Mouse (Mus musculus) lung, postnatal 36 days (tissue): ENCODE measurements around the gene Nsfl1c.
"Not testable (repeated sequence)": the region's sequence is repeated elsewhere in the genome, so short reads cannot be mapped to it uniquely, and the experiment has no call there.

Source experiments
- DNase-seq: peaks from one replicate; pipeline ENCODE4 v3.0.0; 2022; ENCODE audit warnings: mixed read lengths

Nsfl1c gene

GRCm38 (mm10) chr2:151494035-151494803 lies at the start of gene Nsfl1c:
Gene Nsfl1c, plus strand, starts transcription at chr2:151494182.
- DNase-seq = peak; percentile 96

DNA sequence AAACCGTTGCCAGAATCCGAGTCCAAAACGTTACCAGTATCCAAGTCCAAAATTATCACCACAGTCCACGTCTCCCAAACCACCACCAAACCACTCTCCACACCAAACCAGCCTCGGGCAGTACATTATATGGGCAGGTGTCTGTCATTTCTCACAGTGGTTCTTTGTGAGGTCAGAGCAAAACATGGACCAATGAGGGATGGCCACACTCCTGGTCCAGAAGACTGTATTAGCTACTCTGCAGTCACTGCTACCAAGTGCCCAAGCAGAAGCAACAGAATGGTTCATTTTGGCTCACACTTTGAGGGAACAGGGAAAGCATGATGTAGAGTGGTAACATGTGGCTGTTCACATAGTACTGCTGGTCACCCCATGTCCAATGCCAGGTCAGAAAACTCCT lies 17.9 kb upstream of the Nsfl1c start, which contains the start of gene 4921509C19Rik:
Gene 4921509C19Rik (minus strand): TSS at position 101 of the 400 bp plus-strand sequence.
- not testable (repeated sequence) for DNase-seq

DNA sequence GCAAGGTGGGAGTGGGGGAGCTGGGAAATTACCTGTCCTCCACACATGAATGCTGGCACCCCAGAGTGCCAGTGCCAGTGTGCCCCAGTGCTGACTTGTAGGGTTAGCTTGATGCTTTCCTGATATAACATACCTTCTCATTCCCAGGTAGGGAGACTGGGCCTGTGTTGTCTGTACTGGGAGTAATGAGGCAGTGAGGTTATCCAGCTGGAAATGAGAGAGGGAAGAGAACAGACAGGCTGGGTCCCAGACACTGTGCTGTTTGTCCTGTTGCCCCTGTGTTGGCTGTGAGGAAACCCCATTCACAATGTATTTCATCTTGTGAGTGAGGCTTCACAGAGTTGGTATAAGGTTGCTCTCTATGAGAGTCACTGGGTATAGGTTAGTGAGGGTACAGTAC lies 7.5 kb upstream of the Nsfl1c start:
- no peak for DNase-seq

DNA sequence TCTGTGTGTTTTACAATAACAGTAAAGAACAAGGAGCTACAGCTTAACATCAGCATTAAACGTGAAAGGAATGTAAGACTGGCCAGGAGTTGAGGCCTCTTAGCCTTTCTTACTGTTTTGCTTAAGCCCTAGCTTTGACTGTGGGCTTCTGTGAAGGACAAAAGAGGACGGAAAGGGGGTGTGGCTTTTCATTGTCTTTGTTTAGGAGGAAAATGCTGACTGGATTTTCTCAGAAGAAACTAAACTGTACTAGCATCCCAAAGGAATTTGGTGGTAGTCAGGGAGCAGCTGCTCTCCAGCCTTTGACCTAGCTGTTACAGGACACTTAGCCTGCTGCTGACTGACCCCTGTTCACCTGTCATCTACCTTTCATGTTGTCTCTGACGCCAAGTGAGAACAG lies 4.4 kb downstream of the Nsfl1c start:
- DNase-seq = no peak

GRCm38 (mm10) chr2:151500442-151501007 lies 6.5 kb downstream of the Nsfl1c start:
- DNase-seq = no peak

- DNase-seq = no peak
These were observed 10.2 kb downstream of the Nsfl1c start for GRCm38 (mm10) chr2:151504226-151504625.

DNA sequence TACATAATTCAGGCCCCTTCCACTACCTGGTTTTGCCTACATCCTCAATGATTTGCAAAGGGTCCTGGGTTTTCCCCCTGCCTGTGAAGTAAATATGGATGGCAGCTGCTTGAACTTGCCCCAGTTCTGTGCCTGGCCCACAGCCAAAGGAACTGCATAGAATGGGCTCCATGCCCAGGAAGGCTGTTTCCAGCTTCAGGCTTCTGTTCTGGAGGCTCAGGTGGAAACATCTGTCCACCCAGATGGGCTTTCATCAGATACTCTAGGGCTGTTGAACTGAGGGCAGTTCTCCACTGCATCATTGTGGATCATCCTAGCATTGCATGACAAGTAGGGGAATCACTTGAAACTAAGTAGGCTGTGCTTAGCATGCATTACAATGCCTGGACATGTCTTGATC lies 18.2 kb downstream of the Nsfl1c start:
- peak; percentile 63 for DNase-seq

GRCm38 (mm10) chr2:151513525-151514285 lies 19.7 kb downstream of the Nsfl1c start:
- peak; percentile 46 for DNase-seq

GRCm38 (mm10) chr2:151519000-151519399 lies 25.0 kb downstream of the Nsfl1c start:
- no peak for DNase-seq

GRCm38 (mm10) chr2:151524324-151525041 lies 30.5 kb downstream of the Nsfl1c start:
- no peak for DNase-seq

DNA sequence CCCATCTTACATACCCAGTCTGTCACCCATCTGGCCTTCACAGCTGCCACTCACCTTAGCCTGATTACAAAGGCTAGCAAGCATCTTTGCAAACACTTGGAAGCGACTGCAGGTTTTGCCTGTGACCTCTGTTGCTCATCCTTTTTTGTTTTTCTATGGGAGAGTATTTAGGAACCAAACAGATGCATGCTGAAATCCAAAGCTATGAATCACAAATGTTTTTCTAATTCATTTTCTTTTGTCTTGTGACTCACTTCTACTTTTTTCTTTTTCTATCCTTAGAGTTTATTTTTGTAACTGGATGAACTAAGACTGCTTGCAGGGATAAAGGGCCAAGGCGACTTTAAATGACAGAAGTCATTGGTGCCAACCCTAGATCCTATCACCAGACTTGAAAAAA lies 31.5 kb downstream of the Nsfl1c start:
- no peak for DNase-seq

DNA sequence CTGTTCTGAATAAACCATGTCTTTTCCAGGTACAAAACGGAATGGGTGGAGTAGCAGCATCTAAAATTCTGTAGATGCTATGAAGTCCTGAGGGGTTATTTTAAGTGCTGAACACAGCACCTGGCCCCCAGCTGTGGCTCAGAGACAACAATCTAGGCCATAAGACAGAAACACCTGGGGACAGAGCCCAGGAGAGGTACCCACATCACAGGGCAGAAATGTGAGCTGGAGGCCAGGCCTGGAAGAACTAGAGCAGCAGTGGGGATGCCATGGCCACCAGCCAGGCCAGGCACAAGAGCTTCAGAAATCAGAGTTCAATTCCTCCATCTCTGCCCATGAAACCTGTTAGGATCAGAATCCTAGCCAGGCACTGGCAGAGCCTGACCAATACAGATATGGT lies 34.1 kb downstream of the Nsfl1c start:
- DNase-seq = no peak

DNA sequence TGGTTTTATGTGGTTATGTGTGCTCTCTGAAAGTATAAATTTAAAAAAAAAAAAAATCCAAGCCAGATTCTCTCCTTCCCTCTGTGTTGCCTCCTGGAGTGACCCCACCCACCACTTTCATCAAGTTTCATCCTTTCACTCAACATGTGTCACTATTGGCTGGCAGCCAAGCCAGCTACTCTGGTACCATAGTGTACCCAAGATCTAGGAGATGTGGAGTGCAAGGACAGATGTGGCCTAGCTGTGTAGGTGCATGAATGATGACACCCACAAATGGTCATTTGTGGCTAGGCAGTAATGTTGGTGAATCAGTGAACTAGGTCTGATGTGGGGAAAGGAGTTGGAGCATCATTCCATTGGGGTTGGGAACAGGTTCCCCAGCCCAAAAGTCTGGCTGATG lies 35.2 kb downstream of the Nsfl1c start:
- DNase-seq = no peak

- DNase-seq = peak; percentile 67
These were observed 36.6 kb downstream of the Nsfl1c start for GRCm38 (mm10) chr2:151530378-151531230.

- DNase-seq = peak; percentile 42
These were observed 39.6 kb downstream of the Nsfl1c start for GRCm38 (mm10) chr2:151533632-151534031.

- peak; percentile 28 for DNase-seq
These were observed 42.1 kb downstream of the Nsfl1c start for GRCm38 (mm10) chr2:151535961-151536617.

DNA sequence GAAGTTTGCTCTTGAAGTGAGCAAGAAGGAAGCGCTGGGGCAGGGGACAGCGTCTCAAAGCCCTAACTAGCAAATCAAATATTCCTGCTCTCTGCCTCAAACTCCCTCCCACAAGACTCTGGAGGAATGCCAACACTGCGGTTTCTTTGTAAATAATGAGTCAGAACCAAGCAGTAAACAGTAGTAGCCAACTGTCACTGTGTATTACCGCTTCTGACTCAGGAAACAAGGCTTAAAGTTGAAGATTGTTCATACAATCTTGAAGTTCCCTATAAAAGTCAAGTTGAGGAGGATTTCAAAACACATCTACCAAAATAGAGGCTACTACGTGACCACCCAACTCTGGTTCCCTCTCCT lies 42.6 kb downstream of the Nsfl1c start:
- peak; percentile 92 for DNase-seq

GRCm38 (mm10) chr2:151538646-151539045 lies 44.7 kb downstream of the Nsfl1c start:
- DNase-seq = no peak

- DNase-seq = peak; percentile 98
These were observed 48.5 kb downstream of the Nsfl1c start, which contains the start of gene Fkbp1a for GRCm38 (mm10) chr2:151542323-151543062. Gene Fkbp1a, plus strand, starts transcription at chr2:151542483.

GRCm38 (mm10) chr2:151543063-151543895 lies 49.3 kb downstream of the Nsfl1c start:
- peak; percentile 90 for DNase-seq
